Mouse (Mus musculus) brown adipose tissue, adult 24 weeks (tissue): Measurements from ENCODE around the gene Rimklb. TPM values are rescaled to one million over a fixed set of nuclear protein-coding genes. Genes with fewer than 3 reads are reported as not detected.
"Not testable (repeated sequence)": the region's sequence is repeated elsewhere in the genome, so short reads cannot be mapped to it uniquely, and the experiment has no call there.

Experiments
- H3K27ac ChIP-seq: fragments of 200-500 bp; replicated peaks from 2 replicates; pipeline ENCODE4 v1.5.1; 2012; ENCODE audit warnings: low read depth, mild to moderate bottlenecking, low read length
- H3K4me1 ChIP-seq: fragments of 200-500 bp; 2 replicates; pipeline ENCODE4 v1.6.1; 2012; ENCODE audit warnings: low read length, mixed read lengths; ENCODE audit not compliant: control insufficient read depth, insufficient read depth, insufficient read length
- H3K4me3 ChIP-seq: fragments of 200-500 bp; 2 replicates; pipeline ENCODE4 v1.5.1; 2012; ENCODE audit warnings: low read depth, mild to moderate bottlenecking, low read length, moderate library complexity; ENCODE audit not compliant: insufficient read depth
- polyA plus RNA-seq: library from polyadenylated mRNA; stranded (reverse); fragments of >200 nt; gene quantifications from 2 replicates; pipeline ENCODE4 v1.2.4, GENCODE M21; 2012; ENCODE audit not compliant: missing spikeins, insufficient read depth, insufficient read length

Gene Rimklb
- polyA plus RNA-seq, 1 experiment, result not detected

DNA sequence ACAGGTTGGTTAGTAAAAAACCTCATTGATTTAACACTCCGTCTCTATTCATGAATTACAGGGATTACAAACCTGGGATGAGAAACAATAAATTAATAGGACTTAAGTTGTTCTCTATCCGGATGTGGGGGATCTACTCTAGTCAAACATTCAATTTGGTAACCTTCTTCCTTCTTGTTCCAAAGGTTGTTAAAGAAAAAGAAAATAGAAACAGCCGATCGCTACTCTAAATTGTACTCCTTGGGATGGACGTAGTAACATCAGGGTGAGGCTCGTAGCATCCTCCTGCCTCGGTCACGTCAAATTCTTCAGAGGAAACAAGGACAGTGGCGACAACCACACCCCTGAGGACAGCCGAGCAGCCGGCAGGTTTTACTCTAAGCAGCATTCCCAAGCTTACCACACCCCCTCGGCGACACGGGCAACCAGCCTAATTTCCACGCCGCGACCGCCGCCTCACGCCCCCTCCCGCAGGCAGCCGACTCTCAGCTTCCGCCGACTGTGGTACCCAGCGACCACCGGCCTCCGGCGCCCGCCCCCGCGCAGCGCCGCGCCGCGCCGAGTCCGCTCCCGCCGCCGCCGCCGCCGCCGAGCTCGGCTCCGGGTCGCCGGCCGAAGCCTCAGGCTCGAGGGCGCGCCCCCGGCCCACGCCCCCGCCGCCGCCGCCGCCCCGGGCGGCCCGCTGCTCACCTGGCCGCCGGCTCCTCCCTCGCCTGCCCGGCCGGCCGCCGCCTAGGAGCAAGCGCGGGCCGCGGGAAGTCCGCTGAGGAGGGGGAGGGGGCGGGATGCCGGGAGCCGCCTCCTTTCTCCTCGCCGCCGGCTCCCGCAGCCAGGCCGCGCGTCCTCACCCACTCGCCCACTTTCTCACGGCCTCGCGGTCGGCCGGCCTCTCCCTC lies 12.9 kb downstream of the Rimklb start:
- Histone ChIP-seq H3K27ac (no peak overlapping the region), H3K4me3 (peak overlapping the region; percentile 59), H3K4me1 (no peaks in the 10 kb centered on the region)

DNA sequence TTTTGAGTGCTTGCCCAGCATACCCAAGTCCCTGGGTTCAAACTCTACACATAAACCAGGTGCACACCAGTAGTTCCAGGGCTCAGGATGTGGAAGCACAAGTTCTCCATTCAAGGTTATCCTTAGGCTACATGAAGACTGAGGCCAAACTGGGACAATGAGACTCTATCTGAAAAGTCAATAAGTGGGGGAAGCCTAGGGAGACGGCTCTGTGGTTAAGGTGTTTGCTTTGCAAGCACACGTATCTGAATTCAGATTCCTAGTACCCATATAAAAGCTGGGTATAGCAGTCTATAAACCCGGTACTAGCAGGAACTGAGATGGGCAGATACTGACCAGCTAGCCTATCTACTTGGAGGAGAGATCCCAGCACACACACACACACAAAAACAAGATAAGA lies 20.5 kb downstream of the Rimklb start:
- Histone ChIP-seq H3K4me1 (no peaks in the 10 kb centered on the region), H3K4me3 (no peak overlapping the region), H3K27ac (no peak overlapping the region)

DNA sequence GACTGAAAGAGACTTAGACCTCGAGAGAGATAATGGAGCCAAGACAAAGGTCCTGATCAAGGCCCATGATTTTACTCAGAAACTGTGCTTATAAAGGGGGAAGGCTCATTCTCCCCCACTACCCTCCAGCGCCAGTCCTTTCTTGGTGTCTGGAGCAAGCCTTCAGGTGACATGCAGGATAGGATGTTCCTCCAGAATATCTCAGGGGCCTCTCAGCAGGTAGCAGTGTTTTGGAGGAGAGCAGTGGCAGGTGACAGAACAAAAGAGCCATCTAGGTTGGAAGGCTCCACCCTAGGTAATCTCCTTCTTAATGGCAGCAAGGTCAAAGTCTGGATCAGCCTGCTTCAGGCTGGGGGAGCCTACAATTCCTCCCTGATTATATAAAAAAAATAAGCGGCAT lies 27.1 kb downstream of the Rimklb start:
- H3K4me3 ChIP-seq, H3K27ac ChIP-seq, H3K4me1 ChIP-seq: not testable (repeated sequence)

- no peaks in the 10 kb centered on the region for H3K4me1 ChIP-seq
Measured at GRCm38 (mm10) chr6:122470240-122470639, 28.3 kb downstream of the Rimklb start.

GRCm38 (mm10) chr6:122469030-122469640 lies 29.4 kb downstream of the Rimklb start:
- no peaks in the 10 kb centered on the region for H3K4me1 ChIP-seq
- no peak overlapping the region for H3K27ac ChIP-seq
- H3K4me3 ChIP-seq, result no peak overlapping the region

More at GRCm38 (mm10) chr6:122470240-122470639, 28.3 kb downstream of the Rimklb start:
- no peak overlapping the region for H3K27ac ChIP-seq
- no peak overlapping the region for H3K4me3 ChIP-seq

- Histone ChIP-seq H3K4me3 (no peak overlapping the region), H3K27ac (no peak overlapping the region), H3K4me1 (no peaks in the 10 kb centered on the region)
Measured at GRCm38 (mm10) chr6:122466092-122466713, 32.4 kb downstream of the Rimklb start.

DNA sequence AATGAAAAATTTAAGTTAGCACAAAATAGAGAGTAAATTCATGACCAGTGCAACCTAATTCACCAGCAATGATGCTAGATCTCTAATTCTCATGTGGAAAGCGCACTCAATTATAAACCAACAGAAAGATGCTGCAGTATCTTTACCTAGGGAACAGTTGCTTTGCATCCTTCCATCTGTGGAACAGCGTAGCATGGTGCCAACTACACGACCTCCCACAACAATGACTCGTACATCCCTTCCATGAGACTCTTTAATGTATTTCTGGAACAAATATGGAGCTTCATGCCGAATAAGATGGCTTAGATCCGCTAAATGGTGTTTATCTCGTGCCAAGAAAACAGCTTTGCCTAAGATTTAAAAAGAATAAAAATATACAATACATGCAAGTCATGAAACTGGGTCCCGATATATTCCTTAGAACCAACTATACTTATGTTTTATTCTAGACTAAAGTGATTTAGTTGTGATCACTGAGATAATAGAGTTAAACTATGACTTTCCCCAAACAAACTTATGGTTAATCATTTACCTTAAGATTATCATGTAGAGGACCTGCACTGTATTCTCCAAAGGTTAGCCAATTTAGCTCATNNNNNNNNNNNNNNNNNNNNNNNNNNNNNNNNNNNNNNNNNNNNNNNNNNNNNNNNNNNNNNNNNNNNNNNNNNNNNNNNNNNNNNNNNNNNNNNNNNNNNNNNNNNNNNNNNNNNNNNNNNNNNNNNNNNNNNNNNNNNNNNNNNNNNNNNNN lies 39.4 kb downstream of the Rimklb start:
- H3K4me3 ChIP-seq, result no peak overlapping the region
- H3K4me1 ChIP-seq, result no peaks in the 10 kb centered on the region

GRCm38 (mm10) chr6:122447848-122448247 lies 50.7 kb downstream of the Rimklb start:
- H3K4me1 ChIP-seq, result no peaks in the 10 kb centered on the region
- no peak overlapping the region for H3K4me3 ChIP-seq
- H3K27ac ChIP-seq, result no peak overlapping the region

More for the DNA sequence above, 39.4 kb downstream of the Rimklb start:
- H3K27ac ChIP-seq, result no peak overlapping the region

- H3K4me1 ChIP-seq, result no peaks in the 10 kb centered on the region
- no peak overlapping the region for H3K4me3 ChIP-seq
- no peak overlapping the region for H3K27ac ChIP-seq
Measured at GRCm38 (mm10) chr6:122445215-122445614, 53.3 kb downstream of the Rimklb start.

GRCm38 (mm10) chr6:122440632-122441226 lies 57.8 kb downstream of the Rimklb start:
- H3K4me3 ChIP-seq, result no peak overlapping the region
- no peaks in the 10 kb centered on the region for H3K4me1 ChIP-seq
- H3K27ac ChIP-seq, result no peak overlapping the region

- H3K4me3 ChIP-seq, result no peak overlapping the region
- H3K4me1 ChIP-seq, result no peaks in the 10 kb centered on the region
Measured at GRCm38 (mm10) chr6:122439249-122439648, 59.3 kb downstream of the Rimklb start.

DNA sequence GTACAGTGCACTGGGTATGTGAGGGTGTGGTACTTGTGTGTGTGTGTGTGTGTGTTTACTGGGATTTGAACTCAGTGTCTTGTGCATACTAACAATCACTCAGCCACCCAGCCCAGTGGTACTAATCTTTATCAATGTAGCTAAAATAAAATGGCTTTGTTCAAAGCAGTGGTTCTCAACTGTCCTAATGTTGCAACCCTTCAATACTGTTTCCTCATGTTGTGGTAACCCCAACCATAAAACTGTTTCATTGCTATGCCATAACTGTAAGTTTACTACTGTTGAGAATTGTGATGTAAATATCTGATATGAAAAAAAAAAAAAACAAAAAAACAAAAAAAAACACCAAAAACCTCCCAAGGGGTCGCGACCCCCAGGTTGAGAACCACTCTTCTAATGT lies 63.3 kb downstream of the Rimklb start:
- no peak overlapping the region for H3K27ac ChIP-seq
- H3K4me1 ChIP-seq, result no peaks in the 10 kb centered on the region
- no peak overlapping the region for H3K4me3 ChIP-seq

More at GRCm38 (mm10) chr6:122439249-122439648, 59.3 kb downstream of the Rimklb start:
- H3K27ac ChIP-seq, result no peak overlapping the region

- no peak overlapping the region for H3K4me3 ChIP-seq
- H3K4me1 ChIP-seq, result no peaks in the 10 kb centered on the region
- no peak overlapping the region for H3K27ac ChIP-seq
Measured at GRCm38 (mm10) chr6:122427456-122427855, 71.1 kb downstream of the Rimklb start.

- Histone ChIP-seq H3K4me3 (no peak overlapping the region), H3K4me1 (no peaks in the 10 kb centered on the region), H3K27ac (no peak overlapping the region)
Measured at GRCm38 (mm10) chr6:122417015-122417414, 81.5 kb downstream of the Rimklb start.
